Mouse (Mus musculus) small intestine, adult 2 months (tissue): Measurements from ENCODE around the gene Hoxd13.

Experiments used
- CTCF ChIP-seq: fragments of 200-500 bp; IDR thresholded peaks from 2 replicates; pipeline ENCODE4 v1.5.1; 2012; ENCODE audit warnings: low read depth, mild to moderate bottlenecking, control low read depth, inconsistent platforms, low read length, moderate library complexity, mixed read lengths; ENCODE audit not compliant: insufficient replicate concordance, insufficient read length; ENCODE audit errors: extremely low read depth
- POLR2A ChIP-seq: fragments of 200-500 bp; IDR thresholded peaks from 2 replicates; pipeline ENCODE4 v1.6.1; 2012; ENCODE audit warnings: low read depth, mild to moderate bottlenecking, control low read depth, inconsistent platforms, low read length, moderate library complexity

DNA sequence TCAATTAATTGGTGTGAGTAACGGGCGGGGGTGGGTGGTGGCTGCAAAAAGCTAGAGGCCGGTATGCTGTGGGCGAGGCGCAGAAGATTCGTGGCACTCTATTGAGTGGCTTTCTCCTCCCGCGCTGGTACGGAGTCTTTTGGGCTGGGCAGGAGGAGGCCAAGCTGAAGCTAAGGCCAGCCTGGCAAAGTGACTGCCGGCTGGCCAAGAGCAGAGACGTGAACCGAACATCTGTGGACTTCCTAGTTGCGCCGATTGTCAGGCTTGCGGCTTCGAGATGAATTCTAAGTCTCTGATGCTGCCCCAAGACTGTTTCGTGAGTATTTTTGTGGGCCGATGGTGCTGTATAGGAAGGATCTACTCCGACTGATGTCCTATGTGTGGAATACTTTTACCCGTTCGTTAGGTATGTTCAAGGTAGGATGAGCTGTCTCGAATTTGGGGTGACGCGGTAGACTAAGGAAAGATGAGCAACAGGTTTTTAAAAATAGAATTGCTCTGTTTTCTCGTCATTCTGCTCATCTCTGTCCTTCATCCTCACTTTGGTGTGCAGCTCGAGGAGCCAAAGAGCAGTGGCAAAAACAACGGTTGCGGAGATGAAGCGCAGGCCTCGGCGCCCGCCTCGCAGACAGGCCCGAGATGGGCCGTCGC lies 794 bp upstream of the Hoxd13 start:
- TF ChIP-seq CTCF (no peak), POLR2A (no peak)
